Mouse (Mus musculus) intestine, postnatal 0 days (tissue): ENCODE data around the gene Sbk1. TPM values are rescaled to one million over a fixed set of nuclear protein-coding genes. Genes with fewer than 3 reads are reported as not detected.

Experiments used
- ATAC-seq: fragments of 200-750 bp; cut with Nextera tagmentation; 2 replicates; pipeline ENCODE4 v1.8.0; 2017; ENCODE audit warnings: mild to moderate bottlenecking, moderate TSS enrichment, moderate library complexity
- H3K27ac ChIP-seq: fragments of 300-500 bp; sonication (generic); 2 replicates; pipeline ENCODE4 v1.5.1; 2014; ENCODE audit warnings: mild to moderate bottlenecking, low read depth, low read length, moderate library complexity
- H3K27me3 ChIP-seq: fragments of 300-500 bp; sonication (generic); replicated peaks from 2 replicates; pipeline ENCODE4 v1.6.1; 2014; ENCODE audit warnings: low read length, mixed read lengths; ENCODE audit not compliant: control insufficient read depth, insufficient read depth
- H3K36me3 ChIP-seq: fragments of 300-500 bp; sonication (generic); 2 replicates; pipeline ENCODE4 v1.6.1; 2014; ENCODE audit warnings: mild to moderate bottlenecking, moderate library complexity; ENCODE audit not compliant: control insufficient read depth, insufficient read depth
- H3K4me1 ChIP-seq: fragments of 300-500 bp; sonication (generic); replicated peaks from 2 replicates; pipeline ENCODE4 v1.6.1; 2014; ENCODE audit warnings: antibody characterized with exemption, low read length, mixed read lengths; ENCODE audit not compliant: control insufficient read depth, insufficient read depth
- H3K4me2 ChIP-seq: fragments of 300-500 bp; sonication (generic); replicated peaks from 2 replicates; pipeline ENCODE4 v1.6.1; 2014; ENCODE audit warnings: low read depth, mild to moderate bottlenecking, moderate library complexity
- H3K4me3 ChIP-seq: fragments of 300-500 bp; sonication (generic); 2 replicates; pipeline ENCODE4 v1.5.1; 2014; ENCODE audit warnings: low read depth, low read length
- H3K9ac ChIP-seq: fragments of 300-500 bp; sonication (generic); 2 replicates; pipeline ENCODE4 v1.6.1; 2014; ENCODE audit warnings: mild to moderate bottlenecking, low read depth, low read length
- H3K9me3 ChIP-seq: fragments of 300-500 bp; sonication (generic); 2 replicates; pipeline ENCODE4 v1.6.1; 2016; ENCODE audit warnings: mixed run types; ENCODE audit not compliant: control insufficient read depth
- CTCF ChIP-seq: sonication (generic); IDR thresholded peaks from 2 replicates; pipeline ENCODE4 v1.5.1; 2016; ENCODE audit warnings: low read depth, mild to moderate bottlenecking, control low read depth, antibody characterized with exemption, moderate library complexity
- WGBS: fragments of 180-500 bp; shearing (Covaris S2); extraction: QIAGEN DNeasy Blood & Tissue Kit; methylation state at CpG from one replicate; pipeline ENCODE4 v1.1.7; 2014; 5-methylcytosine and 5-hydroxymethylcytosine counted together
- polyA plus RNA-seq: library from polyadenylated mRNA; unstranded; fragments of >200 nt; fragmentation: Nextera tagmentation; extraction: Ambion mirVana; gene quantifications from 2 replicates; pipeline ENCODE4 v1.2.1, GENCODE M21; 2015

Gene Sbk1
- polyA plus RNA-seq, 1 experiment from 2014 or later = 4.4 TPM

GRCm38 (mm10) chr7:126272770-126273311 is 422 bp downstream of the Sbk1 start:
- no peak overlapping the region for H3K27ac ChIP-seq
- no peak for ATAC-seq

GRCm38 (mm10) chr7:126273351-126274042 is 1.1 kb downstream of the Sbk1 start:
- TF ChIP-seq CTCF = no peak
- no peak overlapping the region for H3K27ac ChIP-seq
- ATAC-seq = no peak
- no peaks in the 10 kb centered on the region for H3K4me1 ChIP-seq
- no peaks in the 10 kb centered on the region for H3K9me3 ChIP-seq
- H3K9ac ChIP-seq = peak overlapping the region; percentile 58; the same call in 1 of the 2 replicates
- WGBS = 17% methylated on average over 11 of the region's 11 CpGs
- no peaks in the 10 kb centered on the region for H3K27me3 ChIP-seq
- no peaks in the 10 kb centered on the region for H3K36me3 ChIP-seq
- H3K4me2 ChIP-seq = peak overlapping the region; percentile 94
- peak overlapping the region; percentile 70 for H3K4me3 ChIP-seq

More at GRCm38 (mm10) chr7:126272770-126273311, 422 bp downstream of the Sbk1 start:
- H3K9ac ChIP-seq = peak overlapping the region; percentile 58
- under 1% methylated on average over 35 of the region's 38 CpGs for WGBS
- no peak for TF ChIP-seq CTCF
- H3K4me2 ChIP-seq = peak overlapping the region; percentile 94
- no peaks in the 10 kb centered on the region for H3K4me1 ChIP-seq
- H3K36me3 ChIP-seq = no peaks in the 10 kb centered on the region
- no peaks in the 10 kb centered on the region for H3K9me3 ChIP-seq
- H3K4me3 ChIP-seq = peak overlapping the region; percentile 70
- H3K27me3 ChIP-seq = no peaks in the 10 kb centered on the region

GRCm38 (mm10) chr7:126274137-126274536 is 1.7 kb downstream of the Sbk1 start:
- Histone ChIP-seq H3K9me3 (no peaks in the 10 kb centered on the region), H3K27ac (no peak overlapping the region), H3K4me2 (peak overlapping the region; percentile 94), H3K27me3 (no peaks in the 10 kb centered on the region), H3K4me3 (no peak overlapping the region), H3K4me1 (no peaks in the 10 kb centered on the region), H3K9ac (no peak overlapping the region), H3K36me3 (no peaks in the 10 kb centered on the region)
- 37% methylated on average over 3 of the region's 3 CpGs for WGBS
- ATAC-seq = no peak
- TF ChIP-seq CTCF = no peak

- Histone ChIP-seq H3K4me3 (no peak overlapping the region), H3K9me3 (no peaks in the 10 kb centered on the region), H3K36me3 (no peaks in the 10 kb centered on the region), H3K9ac (no peak overlapping the region), H3K27me3 (no peaks in the 10 kb centered on the region), H3K27ac (no peak overlapping the region), H3K4me2 (no peak overlapping the region), H3K4me1 (no peaks in the 10 kb centered on the region)
- ATAC-seq = no peak
- TF ChIP-seq CTCF = no peak
- WGBS = 33% methylated on average over 4 of the region's 4 CpGs
These were observed 2.2 kb downstream of the Sbk1 start for GRCm38 (mm10) chr7:126274626-126275025.

GRCm38 (mm10) chr7:126275711-126276110 is 3.3 kb downstream of the Sbk1 start:
- TF ChIP-seq CTCF = no peak
- no peak overlapping the region for H3K4me2 ChIP-seq
- no peak overlapping the region for H3K4me3 ChIP-seq
- H3K4me1 ChIP-seq = no peaks in the 10 kb centered on the region
- H3K27me3 ChIP-seq = no peaks in the 10 kb centered on the region
- 66% methylated on average over 5 of the region's 5 CpGs for WGBS
- H3K27ac ChIP-seq = no peak overlapping the region
- no peaks in the 10 kb centered on the region for H3K9me3 ChIP-seq
- H3K36me3 ChIP-seq = no peaks in the 10 kb centered on the region
- H3K9ac ChIP-seq = no peak overlapping the region
- ATAC-seq = no peak

- no peaks in the 10 kb centered on the region for H3K4me1 ChIP-seq
- H3K9me3 ChIP-seq = no peaks in the 10 kb centered on the region
- H3K27ac ChIP-seq = no peak overlapping the region
- H3K9ac ChIP-seq = no peak overlapping the region
- no peak for TF ChIP-seq CTCF
- WGBS = 64% methylated on average over 6 of the region's 6 CpGs
- H3K36me3 ChIP-seq = no peaks in the 10 kb centered on the region
- H3K27me3 ChIP-seq = no peaks in the 10 kb centered on the region
- no peak overlapping the region for H3K4me2 ChIP-seq
- ATAC-seq = no peak
- H3K4me3 ChIP-seq = no peak overlapping the region
These were observed 3.9 kb downstream of the Sbk1 start for GRCm38 (mm10) chr7:126276297-126276696.
